ENCODE assay signal across 8 mouse cellular contexts in the genomic region with DNA sequence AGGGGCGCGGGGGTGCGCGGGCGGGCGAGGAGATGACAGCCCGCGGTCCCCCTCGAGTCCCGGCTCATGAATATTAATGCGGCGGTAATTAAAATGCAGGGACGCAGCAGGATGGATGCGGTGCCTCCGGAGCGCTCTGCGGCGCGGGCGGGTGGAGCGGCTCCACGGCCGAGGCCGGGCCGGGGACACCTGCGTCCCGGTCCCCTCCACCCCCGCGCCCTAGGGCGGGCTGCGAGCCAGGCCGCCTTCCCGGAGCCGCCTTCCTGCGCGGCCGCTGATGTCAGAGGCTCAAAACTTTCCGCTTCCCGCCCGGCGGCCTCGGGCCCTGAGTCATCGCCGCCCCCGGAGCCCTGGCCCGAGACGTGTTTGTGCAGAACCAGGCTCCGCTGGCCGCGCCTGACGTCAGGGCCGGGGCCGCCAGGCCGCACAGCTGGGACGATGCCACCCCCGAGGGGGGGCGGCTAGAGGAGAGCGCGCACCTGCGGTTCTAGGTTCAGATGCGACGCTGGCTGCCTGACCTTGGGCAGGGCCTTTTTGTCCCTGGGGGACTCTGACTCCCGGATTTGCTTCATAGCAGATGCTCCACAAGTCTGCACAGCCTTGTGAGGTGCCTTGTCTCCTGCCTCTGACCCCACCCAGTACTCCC.
A peak's percentile ranks its signal among the peaks of the same experiment; 100 is the strongest.
DNase-seq lines count a peak whose midpoint lies in the region; ATAC-seq and TF ChIP-seq lines count a peak whose summit lies in the region.

No protein-coding gene starts in this region.

- peak overlapping the region; percentile 89 for H3K27ac ChIP-seq in hindbrain, postnatal 0 days
- H3K27ac ChIP-seq in midbrain, embryonic 10.5 days (replicated peaks), result peak overlapping the region; percentile 100

- H3K27me3 ChIP-seq in hindbrain, postnatal 0 days (ENCODE audit: insufficient read depth, low read length), result no peaks in the 10 kb centered on the region
- H3K27me3 ChIP-seq in midbrain, embryonic 10.5 days (ENCODE audit: low read depth, poor library complexity, severe bottlenecking), result peaks cover 6% of the 10 kb centered on the region; the same call in 1 of the 2 replicates

- H3K9me3 ChIP-seq in hindbrain, postnatal 0 days (ENCODE audit: low read length), result no peaks in the 10 kb centered on the region
- H3K9me3 ChIP-seq in midbrain, embryonic 10.5 days (replicated peaks), result no peaks in the 10 kb centered on the region

- peaks cover 49% of the 10 kb centered on the region for H3K4me1 ChIP-seq in hindbrain, postnatal 0 days (ENCODE audit: insufficient read depth, low read length)
- peaks cover 87% of the 10 kb centered on the region for H3K4me1 ChIP-seq in midbrain, embryonic 10.5 days

- peak; percentile 50 for ATAC-seq in hindbrain, postnatal 0 days
- ATAC-seq in erythroblast, adult 5-6 weeks (replicated peaks; ENCODE audit: low FRiP score, poor library complexity, severe bottlenecking), result no peak

- peak; percentile 81 for DNase-seq in T-cell, adult 2 months (ENCODE audit: low spot score)
- peak; percentile 79 to 81 for DNase-seq in cerebellum, postnatal 14 days
- peak; percentile 87 for DNase-seq in gastrocnemius, postnatal 10 days
- DNase-seq in hindbrain, postnatal 0 days (ENCODE audit: low spot score), result peak; percentile 79
- DNase-seq in left cerebral cortex, postnatal 36 days (ENCODE audit: low spot score in 2 of 2), result peak; percentile 88 to 95
- DNase-seq in midbrain, embryonic 10.5 days (ENCODE audit: low spot score), result peak; percentile 79
- DNase-seq in spleen, adult 18-20 months, result peak; percentile 79 to 84

- peak overlapping the region; percentile 40 for H3K4me3 ChIP-seq in hindbrain, postnatal 0 days (ENCODE audit: low read length)
- peak overlapping the region; percentile 59 for H3K4me3 ChIP-seq in midbrain, embryonic 10.5 days

- peak overlapping the region; percentile 76 for H3K4me2 ChIP-seq in hindbrain, postnatal 0 days (ENCODE audit: low read depth, low read length)

- H3K9ac ChIP-seq in hindbrain, postnatal 0 days (replicated peaks; ENCODE audit: low read length), result peak overlapping the region; percentile 65

- no peak for TF ChIP-seq CTCF in hindbrain, postnatal 0 days (IDR thresholded peaks at IDR 0.05; ENCODE audit: low read depth)

- H3K36me3 ChIP-seq in hindbrain, postnatal 0 days (ENCODE audit: insufficient read depth, low read length), result no peaks in the 10 kb centered on the region
- H3K36me3 ChIP-seq in midbrain, embryonic 10.5 days, result no peaks in the 10 kb centered on the region

- under 1% methylated on average over 49 of the region's 63 CpGs for WGBS in hindbrain, postnatal 0 days
- under 1% methylated on average over 63 of the region's 63 CpGs for WGBS in midbrain, embryonic 10.5 days

- intact Hi-C loops in left cerebral cortex, postnatal 36 days (cut with DNase I), result loop anchor here (2.0 kb wide), 1 partner anchor 19 kb away; no protein-coding TSS in a partner anchor
